Mouse (Mus musculus): ENCODE data around the gene Trim2.

Gene Trim2

GRCm38 (mm10) chr3:84224982-84225381 is 81.7 kb downstream of the Trim2 start:
- in situ Hi-C loops (cut with MboI, MseI), result no loop called here

- in situ Hi-C loops (cut with MboI, MseI), result no loop called here
These were observed 85.9 kb downstream of the Trim2 start for GRCm38 (mm10) chr3:84220748-84221147.

- in situ Hi-C loops (cut with MboI, MseI), result no loop called here
These were observed 86.4 kb downstream of the Trim2 start for GRCm38 (mm10) chr3:84220326-84220725.

- in situ Hi-C loops (cut with MboI, MseI), result no loop called here
These were observed 86.9 kb downstream of the Trim2 start for GRCm38 (mm10) chr3:84219720-84220273.

- in situ Hi-C loops (cut with MboI, MseI), result no loop called here
These were observed 87.4 kb downstream of the Trim2 start for GRCm38 (mm10) chr3:84219166-84219710.

- in situ Hi-C loops (cut with MboI, MseI), result no loop called here
These were observed 88.2 kb downstream of the Trim2 start for GRCm38 (mm10) chr3:84218498-84218897.

GRCm38 (mm10) chr3:84217961-84218351 is 88.7 kb downstream of the Trim2 start:
- in situ Hi-C loops (cut with MboI, MseI), result no loop called here

- in situ Hi-C loops (cut with MboI, MseI), result no loop called here
These were observed 89.3 kb downstream of the Trim2 start for GRCm38 (mm10) chr3:84217118-84217960.

- in situ Hi-C loops (cut with MboI, MseI), result no loop called here
These were observed 90.8 kb downstream of the Trim2 start for GRCm38 (mm10) chr3:84215743-84216360.

- in situ Hi-C loops (cut with MboI, MseI), result no loop called here
These were observed 91.4 kb downstream of the Trim2 start for GRCm38 (mm10) chr3:84215253-84215652.

GRCm38 (mm10) chr3:84214501-84214900 is 92.2 kb downstream of the Trim2 start:
- in situ Hi-C loops (cut with MboI, MseI), result no loop called here

GRCm38 (mm10) chr3:84211340-84211875 is 95.3 kb downstream of the Trim2 start:
- in situ Hi-C loops (cut with MboI, MseI), result no loop called here

- in situ Hi-C loops (cut with MboI, MseI), result no loop called here
These were observed 97.7 kb downstream of the Trim2 start for GRCm38 (mm10) chr3:84208917-84209513.

GRCm38 (mm10) chr3:84208475-84208874 is 98.2 kb downstream of the Trim2 start:
- in situ Hi-C loops (cut with MboI, MseI), result no loop called here

GRCm38 (mm10) chr3:84207366-84207765 is 99.3 kb downstream of the Trim2 start:
- in situ Hi-C loops (cut with MboI, MseI), result no loop called here

- in situ Hi-C loops (cut with MboI, MseI), result no loop called here
These were observed 100.6 kb downstream of the Trim2 start for GRCm38 (mm10) chr3:84206106-84206505.

- in situ Hi-C loops (cut with MboI, MseI), result no loop called here
These were observed 101.0 kb downstream of the Trim2 start for GRCm38 (mm10) chr3:84205650-84206049.

- in situ Hi-C loops (cut with MboI, MseI), result no loop called here
These were observed 102.0 kb downstream of the Trim2 start for GRCm38 (mm10) chr3:84204640-84205039.

GRCm38 (mm10) chr3:84200559-84201420 is 105.9 kb downstream of the Trim2 start:
- in situ Hi-C loops (cut with MboI, MseI), result no loop called here

GRCm38 (mm10) chr3:84199516-84199915 is 107.2 kb downstream of the Trim2 start:
- in situ Hi-C loops (cut with MboI, MseI), result no loop called here

GRCm38 (mm10) chr3:84198229-84198628 is 108.4 kb downstream of the Trim2 start:
- in situ Hi-C loops (cut with MboI, MseI), result no loop called here
